Mouse (Mus musculus) liver, adult (tissue): ENCODE measurements around the gene Colec11.
A peak's percentile ranks its signal among the peaks of the same experiment; 100 is the strongest.

ENCODE experiments used
- GATA4 ChIP-seq: IDR thresholded peaks from 2 replicates; pipeline ENCODE4 v1.6.1; 2014; ENCODE audit warnings: mild to moderate bottlenecking, low read length; ENCODE audit not compliant: insufficient replicate concordance

Gene Colec11

DNA sequence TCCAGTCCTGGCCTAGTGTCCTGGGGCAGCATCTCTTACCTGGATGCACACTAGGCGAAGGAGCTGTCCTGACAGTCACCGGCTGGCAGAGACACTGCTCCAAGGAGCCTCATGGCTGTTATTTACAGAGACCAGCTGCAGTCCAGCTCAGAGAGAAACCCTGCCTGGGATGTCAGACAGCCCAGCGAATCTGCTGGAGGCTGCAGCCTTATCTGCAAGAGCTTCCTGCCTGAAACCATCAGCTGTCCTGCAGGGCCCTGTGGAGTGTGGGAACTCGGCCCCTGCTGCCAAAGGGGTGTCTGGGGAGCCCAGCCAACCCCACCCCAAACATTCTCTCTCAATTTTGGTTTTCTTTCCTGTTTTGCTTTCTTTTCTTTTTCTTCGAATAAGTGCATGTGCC lies at the start of gene Colec11:
Gene Colec11 (minus strand): TSS at position 183 of the 400 bp plus-strand sequence.
- TF ChIP-seq GATA4 = peak; percentile 63; the same call in 1 of the 2 replicates

DNA sequence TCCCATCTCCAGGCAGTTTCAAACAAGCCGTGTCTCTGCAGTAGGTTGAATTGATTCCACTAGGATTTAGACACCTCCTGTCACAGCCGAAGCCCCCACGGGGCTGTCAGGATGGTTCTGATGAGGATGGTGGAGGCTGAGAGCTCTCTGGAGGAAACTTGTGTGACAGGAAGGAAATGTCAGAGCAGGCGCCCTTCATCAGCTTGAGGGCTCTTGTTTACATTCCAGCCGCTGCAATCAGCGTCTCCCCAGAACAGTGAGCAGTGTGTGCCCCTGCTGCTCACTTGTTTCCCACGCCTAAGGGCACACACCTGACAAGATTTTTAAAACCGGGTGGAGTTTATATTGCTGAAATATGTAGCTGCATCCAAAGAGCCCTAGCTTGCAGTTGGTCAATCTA lies 44.1 kb upstream of the Colec11 start:
- TF ChIP-seq GATA4 = no peak

DNA sequence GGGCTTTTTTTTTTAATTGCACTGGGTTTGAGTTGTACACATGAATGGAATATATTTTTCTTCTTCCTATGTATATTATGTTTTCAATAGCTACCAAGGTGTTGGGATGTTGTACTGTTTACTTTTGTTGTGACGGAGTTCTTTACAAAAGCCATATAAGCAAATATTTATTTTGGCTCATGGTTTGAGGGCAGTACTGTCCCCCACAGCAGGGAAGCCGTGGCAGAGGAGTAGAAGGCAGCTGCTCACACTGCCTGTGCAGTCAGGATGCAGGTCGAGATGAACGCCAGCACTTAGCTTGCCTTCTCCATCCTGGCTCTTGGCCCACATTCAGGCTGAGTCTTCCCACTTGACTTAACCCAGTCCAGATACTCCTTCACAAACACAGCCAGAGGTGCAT lies 43.6 kb upstream of the Colec11 start:
- TF ChIP-seq GATA4 = no peak

DNA sequence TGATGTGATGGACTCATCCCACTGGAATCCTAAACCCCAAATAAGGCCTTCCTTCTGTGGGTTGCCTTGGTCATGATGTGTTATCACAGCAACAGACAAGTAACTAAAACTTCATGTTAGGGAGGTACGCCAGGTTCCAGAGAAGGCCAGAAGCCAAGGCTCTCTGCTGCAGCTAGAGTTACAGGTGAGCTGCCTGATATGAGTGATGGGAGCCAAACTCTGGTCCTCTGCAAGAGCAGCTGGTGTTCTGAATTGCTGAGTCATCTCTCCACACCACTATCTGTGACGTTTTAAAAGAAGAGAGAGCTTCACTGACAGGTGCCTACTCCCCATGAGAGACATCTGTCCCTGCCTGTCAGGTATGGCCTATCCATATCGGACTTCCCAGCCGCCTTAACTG lies 39.5 kb upstream of the Colec11 start:
- no peak for TF ChIP-seq GATA4

DNA sequence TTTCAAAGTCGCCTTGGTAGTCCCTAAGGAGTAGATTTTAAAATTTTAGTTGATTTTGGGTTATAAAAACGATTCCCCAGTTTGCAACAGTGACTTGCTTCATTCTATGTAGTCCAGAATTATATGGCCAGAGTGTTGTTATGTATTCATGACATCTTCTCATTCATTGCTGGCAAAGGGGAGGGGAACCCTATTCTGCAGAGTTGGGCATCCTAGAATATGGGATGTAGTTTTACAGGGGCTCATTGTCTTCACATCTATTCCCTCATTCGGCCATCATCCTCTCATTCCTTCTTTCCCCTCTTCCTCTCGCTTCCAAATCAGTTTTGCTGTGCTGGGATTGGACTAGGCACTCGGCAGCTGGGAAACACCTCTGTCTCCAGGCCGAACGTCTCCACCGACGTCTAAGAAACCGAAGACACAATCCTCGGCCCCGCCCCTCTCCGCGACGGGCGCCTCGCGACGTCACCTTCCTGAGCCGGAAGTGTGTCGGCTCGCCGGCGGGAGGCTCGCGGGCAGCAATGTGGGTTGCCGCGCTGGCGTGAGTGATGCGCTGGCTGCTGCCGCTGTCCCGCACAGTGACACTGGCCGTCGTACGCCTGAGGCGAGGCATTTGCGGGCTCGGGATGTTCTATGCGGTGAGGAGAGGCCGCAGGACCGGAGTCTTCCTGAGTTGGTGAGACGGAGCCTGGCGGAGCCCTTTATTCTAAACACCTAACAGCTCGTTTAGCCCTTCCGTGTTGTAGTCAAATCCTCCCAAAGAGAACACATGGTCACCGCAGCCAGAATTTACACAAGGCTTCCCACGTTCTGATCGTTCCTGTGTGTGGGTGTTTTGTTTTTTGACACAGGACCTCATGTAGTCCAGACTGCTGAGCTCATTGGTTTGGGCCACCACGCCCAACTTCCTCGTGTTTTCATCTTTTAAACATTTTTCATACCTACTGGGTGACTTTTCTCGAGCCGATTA lies 26.2 kb upstream of the Colec11 start, which contains the start of gene Rnaseh1:
Gene Rnaseh1 (plus strand): TSS at position 462 of the 970 bp plus-strand sequence.
- no peak for TF ChIP-seq GATA4

DNA sequence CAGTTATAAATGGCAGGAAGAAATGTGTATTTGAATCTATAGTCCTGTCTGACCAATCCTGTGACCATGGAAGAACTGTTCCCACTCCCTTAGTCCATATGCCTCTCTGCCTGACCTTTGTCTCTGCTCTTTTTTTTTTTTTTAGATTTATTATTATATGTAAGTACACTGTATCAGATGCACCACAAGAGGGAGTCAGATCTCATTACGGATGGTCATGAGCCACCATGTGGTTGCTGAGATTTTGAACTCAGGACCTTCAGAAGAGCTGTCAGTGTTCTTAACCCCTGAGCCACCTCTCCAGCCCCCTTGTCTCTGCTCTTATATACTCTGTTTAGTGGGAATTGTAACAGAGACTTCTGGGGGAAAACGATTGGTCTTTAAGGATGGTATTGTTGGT lies 15.6 kb upstream of the Colec11 start:
- TF ChIP-seq GATA4 = no peak

DNA sequence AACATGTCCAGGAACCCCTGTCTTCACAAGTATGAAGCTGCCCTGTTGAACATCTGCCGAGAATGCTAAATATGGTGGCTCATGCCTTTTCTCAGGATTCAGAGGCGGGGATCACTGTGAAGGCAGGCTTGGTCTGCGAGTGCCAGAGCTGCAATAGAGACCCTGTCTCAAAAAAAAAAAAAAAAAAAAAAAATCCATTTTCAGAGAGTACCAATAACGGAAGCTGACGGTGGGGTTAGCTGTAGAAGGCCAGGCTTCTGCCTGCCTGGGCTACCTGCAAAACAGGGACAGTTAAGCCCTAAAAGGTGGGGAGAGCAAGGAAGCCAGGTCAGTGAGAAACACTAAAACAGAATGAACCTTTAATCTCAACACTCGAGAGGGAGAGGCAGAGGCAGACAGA lies 13.4 kb upstream of the Colec11 start:
- TF ChIP-seq GATA4 = no peak

DNA sequence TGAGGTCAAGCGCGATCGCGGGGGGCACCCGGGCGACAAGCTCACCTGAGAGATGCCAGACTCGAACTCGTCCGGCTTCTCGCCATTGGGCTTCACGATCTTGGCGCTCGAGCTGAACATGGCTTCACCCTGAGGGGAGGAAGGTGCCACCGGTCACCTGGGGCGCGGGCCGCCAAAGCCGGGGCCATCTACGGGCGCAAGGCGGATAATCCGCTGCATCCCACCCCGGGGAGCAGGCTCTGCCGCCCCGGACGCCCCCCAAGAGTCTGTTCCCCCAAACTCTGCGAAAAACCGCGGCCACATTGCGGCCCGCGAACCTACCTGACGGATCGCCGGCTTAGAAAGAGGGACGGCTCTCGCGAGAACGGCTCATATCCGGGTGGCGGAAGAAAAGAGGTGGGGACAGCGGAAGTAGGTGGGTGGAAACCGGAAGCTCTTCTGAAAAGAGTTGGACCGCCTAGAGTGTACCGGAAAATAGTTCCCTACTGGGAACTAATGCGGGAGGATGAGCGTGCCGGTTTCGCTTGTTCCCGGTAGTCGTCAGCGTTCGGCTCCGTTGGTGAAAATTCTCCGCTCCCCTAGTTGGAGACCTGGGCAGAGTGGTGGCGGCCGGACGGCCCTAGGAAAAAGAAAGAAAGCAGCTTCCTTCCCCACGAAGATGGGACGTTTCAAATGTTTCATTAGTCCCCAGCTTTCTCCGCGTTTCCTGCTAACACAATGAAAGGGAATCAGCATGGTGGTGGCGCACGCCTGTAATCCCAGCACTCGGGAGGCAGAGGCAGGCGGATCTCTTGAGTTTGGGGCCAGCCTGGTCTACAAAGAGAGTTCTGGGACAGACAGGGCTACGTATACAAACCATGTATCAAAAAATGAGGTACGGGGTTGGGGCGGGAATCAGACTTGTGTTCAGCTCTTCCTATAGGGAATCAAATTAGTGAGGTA lies 12.6 kb upstream of the Colec11 start, which contains the start of gene Rps7:
Gene Rps7 (minus strand): TSS at position 419 of the 942 bp plus-strand sequence.
- TF ChIP-seq GATA4 = peak; percentile 33; the same call in 1 of the 2 replicates

DNA sequence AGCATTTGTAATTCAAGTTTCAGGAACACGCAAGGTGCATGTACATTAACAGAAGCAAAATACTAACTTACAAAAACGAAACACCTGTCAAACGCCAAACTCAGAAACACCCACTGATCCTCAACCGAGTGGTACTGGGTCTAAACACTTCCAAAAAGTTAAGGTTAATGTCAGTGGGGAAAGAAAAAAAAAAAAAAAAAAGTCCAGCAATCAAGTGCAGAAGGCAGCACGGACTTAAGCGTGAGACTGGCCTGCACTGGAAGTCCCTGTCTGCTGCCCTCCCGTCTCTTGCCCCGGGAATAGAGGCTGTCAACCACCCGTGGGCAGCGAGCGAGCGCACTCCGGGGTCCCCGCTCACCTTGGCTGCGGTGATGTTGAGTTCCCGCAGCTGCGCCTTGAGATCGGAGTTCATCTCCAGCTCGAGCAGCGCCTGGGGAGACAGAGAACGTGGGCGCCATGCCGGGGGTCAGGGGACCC lies 11.9 kb upstream of the Colec11 start:
- TF ChIP-seq GATA4 = no peak

DNA sequence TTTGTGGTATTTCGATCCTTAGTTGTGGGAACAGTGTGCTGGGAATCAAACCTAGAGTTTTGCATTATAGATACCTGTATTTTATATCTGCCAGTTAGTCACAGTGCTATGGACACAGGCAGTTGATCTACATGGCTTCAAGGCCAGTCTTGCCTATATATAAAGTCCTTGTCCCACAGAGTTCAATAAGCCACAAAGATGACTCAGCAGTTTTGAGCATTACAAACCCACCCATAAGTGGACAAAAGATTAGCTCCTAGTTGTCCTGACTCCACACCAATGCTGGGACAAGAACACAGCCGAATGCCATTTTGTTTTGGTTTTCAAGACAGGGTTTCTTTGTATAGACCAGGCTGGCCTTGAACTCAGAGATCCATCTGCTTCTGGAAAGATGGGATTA lies 5.3 kb upstream of the Colec11 start:
- TF ChIP-seq GATA4 = no peak

DNA sequence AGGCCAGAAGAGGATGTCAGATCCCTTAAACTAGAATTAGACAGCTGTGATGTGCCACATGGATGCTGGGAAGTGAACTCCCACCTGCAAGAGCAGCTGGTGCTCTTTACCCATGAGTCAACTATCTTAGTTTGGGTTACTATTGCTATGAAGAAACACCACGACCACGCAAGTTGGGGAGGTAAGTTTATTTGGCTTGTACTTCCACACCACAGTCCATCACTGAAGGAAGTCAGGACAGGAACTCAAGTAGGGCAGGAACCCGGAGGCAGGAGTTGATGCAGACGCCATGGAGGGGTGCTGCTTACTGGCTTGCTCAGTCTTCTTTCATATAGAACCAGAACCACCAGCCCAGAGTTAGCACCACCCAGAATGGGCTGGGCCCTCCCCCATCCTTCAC lies 3.9 kb upstream of the Colec11 start:
- no peak for TF ChIP-seq GATA4

DNA sequence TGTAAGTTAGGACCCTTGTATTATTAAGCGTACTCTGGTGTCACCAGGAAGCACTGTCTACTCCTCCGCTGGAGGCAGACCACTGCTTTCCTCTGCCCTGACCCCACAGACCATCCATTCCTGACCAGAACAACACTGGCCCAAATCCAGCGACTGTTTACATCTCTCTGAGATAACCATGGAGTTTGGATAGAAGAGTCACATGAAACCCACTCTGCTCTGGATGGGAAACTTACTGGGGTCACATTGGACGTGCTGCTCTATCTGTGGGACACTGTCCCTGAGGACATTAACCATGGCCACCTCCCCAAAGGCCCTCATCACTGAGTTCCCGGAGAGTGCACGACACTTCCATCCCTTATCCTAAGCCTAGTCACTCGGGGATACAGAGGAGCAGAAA lies 2.2 kb upstream of the Colec11 start:
- peak; percentile 81; the same call in 1 of the 2 replicates for TF ChIP-seq GATA4

DNA sequence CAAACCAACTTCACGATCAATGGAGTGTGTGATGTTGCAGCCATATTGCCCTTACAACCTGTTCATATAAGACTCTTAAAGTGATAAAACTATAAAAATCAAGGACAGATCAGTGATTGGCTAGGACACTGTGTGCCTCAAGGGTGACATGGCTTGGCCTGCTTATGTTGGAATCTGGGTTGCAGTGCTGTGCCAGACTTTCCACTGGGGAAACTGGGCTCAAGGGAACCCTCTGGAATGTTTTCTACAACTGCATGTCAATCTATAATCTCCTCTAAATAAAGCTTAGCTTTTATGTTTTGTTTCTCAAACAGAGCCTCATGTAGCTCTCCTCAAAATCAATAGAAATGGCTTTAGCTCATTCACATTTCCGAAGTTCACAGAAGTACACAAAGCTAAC lies 1.1 kb upstream of the Colec11 start:
- TF ChIP-seq GATA4 = no peak

DNA sequence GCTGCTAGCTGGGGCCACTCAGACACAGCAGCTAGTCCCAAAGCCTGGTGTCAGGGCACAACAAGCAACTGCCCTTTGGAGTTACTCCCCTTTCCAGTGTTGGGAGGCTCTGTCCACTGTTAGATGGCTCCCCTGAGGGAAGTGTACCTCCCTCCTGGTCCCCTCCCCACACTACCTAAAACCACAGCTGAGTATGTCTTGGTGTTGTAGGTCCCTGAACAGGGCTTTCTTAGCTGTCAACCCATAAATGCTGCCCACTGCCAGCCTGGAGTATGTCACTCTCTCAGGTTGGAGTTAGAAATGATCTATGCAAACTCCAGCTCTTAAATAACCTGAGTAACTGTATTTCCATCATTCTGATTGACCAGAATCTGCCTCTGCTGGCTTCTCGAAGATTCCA lies 536 bp downstream of the Colec11 start:
- TF ChIP-seq GATA4 = no peak

DNA sequence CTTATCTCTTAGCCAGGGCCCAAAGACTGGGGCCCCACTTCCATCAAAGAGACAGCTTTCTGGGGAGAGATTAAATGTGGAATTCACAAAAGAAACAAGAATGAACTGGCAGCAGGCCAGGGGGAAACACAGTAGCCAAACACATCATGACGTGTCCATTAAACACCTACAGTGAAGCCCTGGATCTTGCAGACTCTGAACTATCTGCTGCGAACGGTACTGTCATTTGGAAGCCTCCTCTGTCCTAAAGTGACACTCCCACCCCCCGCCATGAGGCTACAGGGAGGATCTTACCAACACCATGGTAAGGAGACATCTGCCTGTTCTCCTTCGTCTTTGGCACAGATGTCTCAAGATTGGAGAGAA lies 1.0 kb downstream of the Colec11 start:
- TF ChIP-seq GATA4 = no peak

DNA sequence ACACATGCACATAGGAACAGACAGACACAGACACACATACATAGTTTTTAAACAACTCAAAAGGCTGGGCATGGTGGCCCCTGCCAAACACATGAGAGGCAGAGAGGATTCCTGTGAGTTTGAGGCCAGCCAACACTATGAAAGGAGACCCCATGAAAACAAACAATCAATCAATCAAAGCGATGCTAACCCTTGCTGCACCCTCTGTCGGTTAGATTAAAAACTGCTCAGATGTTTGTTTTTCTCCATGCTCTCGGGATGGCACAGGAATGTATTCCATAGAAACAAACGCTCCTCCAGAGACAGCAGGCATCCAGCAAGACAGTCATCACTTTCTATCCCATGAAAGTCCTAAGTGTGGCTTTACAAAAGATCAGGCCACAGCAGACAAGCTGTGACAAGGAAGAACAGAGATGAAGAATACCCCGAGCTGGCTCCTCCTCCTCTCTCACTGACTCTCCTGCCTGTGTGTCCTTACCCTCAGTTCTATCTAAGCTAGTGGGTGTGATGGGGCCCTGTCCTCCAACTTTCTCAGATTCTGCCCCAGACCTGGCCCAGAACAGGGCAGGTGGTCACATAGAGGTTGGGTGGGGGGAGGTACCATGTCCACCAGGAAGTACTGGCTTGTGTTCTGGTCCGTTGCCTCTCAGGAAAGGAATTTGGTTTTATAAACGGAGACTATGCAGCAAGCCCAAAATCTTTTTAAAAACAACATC lies 1.6 kb downstream of the Colec11 start:
- TF ChIP-seq GATA4 = no peak
